Mouse (Mus musculus) cortical plate, adult 2 months (tissue): ENCODE data around the gene Slc39a11.

ENCODE experiments used
- CTCF ChIP-seq: fragments of 200-500 bp; IDR thresholded peaks from 2 replicates; pipeline ENCODE4 v1.5.1; 2011; ENCODE audit warnings: mild to moderate bottlenecking, control low read depth, low read length; ENCODE audit not compliant: insufficient read depth; ENCODE audit errors: extremely low read depth
- POLR2A ChIP-seq: fragments of 200-500 bp; IDR thresholded peaks from 2 replicates; pipeline ENCODE4 v1.6.1; 2011; ENCODE audit warnings: mild to moderate bottlenecking, low read length, control low read depth; ENCODE audit not compliant: insufficient read depth; ENCODE audit errors: extremely low read depth

DNA sequence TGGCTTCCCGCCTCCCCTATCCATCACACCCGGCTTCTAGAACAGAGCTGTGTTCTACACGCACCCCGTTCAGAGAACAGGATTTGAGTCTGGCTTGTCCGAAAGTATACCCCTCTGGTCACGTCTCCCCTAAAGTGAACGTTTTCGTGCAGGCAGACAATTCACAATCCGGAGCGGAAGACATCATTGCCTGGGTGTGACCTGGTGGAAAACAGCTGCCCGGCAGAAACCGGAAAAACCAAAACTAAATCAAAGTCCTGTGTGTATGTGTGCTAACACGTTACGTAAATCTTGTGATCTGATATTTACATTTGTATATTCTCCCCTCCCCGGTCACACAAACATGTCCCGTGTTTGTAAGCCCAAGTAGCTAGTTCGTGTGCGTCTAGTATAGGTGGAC is 24.4 kb downstream of the Slc39a11 start:
- TF ChIP-seq CTCF (no peak), POLR2A (no peak)
